Comparison of ENCODE assay signal across 10 mouse cellular contexts in genomic region chr3:148248617-148249016, GRCm38 (mm10).
A peak's percentile ranks its signal among the peaks of the same experiment; 100 is the strongest.
DNase-seq lines count a peak whose midpoint lies in the region; ATAC-seq and TF ChIP-seq lines count a peak whose summit lies in the region.
"Had no signal": no experiment of that assay in that cellular context is flagged by ENCODE, and none has a peak within 500 bp of the region (broad histone marks: within the 10 kb centered on the region; RNA-seq: fewer than 3 reads in every experiment).

No protein-coding gene starts in this region.

- ATAC-seq in hindbrain, postnatal 0 days: peak; percentile 85
- no peak for ATAC-seq in hindbrain, embryonic 13.5 days (ENCODE audit: low FRiP score)
- ATAC-seq: Patski had no signal

- H3K9ac ChIP-seq in hindbrain, postnatal 0 days (replicated peaks; ENCODE audit: low read length): no peak overlapping the region
- H3K9ac ChIP-seq in hindbrain, embryonic 13.5 days: no peak overlapping the region
- no peak overlapping the region for H3K9ac ChIP-seq in CH12.LX (ENCODE audit: insufficient read depth, low read depth)
- H3K9ac ChIP-seq: heart, embryonic 15.5 days had no signal

- TF ChIP-seq EP300 in CH12.LX (IDR thresholded peaks at IDR 0.05; ENCODE audit: low read length): peak; percentile 85

- no peaks in the 10 kb centered on the region for H3K9me3 ChIP-seq in hindbrain, postnatal 0 days (ENCODE audit: low read length)
- no peaks in the 10 kb centered on the region for H3K9me3 ChIP-seq in hindbrain, embryonic 13.5 days
- peaks cover 8% of the 10 kb centered on the region for H3K9me3 ChIP-seq in CH12.LX (replicated peaks; ENCODE audit: low read length)
- H3K9me3 ChIP-seq: heart, embryonic 15.5 days had no signal

- no peak for TF ChIP-seq RAD21 in CH12.LX (IDR thresholded peaks at IDR 0.05; ENCODE audit: low read depth, low read length)

- H3K79me2 ChIP-seq in CH12.LX (replicated peaks; ENCODE audit: control insufficient read depth, extremely low read depth, insufficient read depth, poor library complexity, severe bottlenecking): no peaks in the 10 kb centered on the region

- TF ChIP-seq CTCF in hindbrain, postnatal 0 days (IDR thresholded peaks at IDR 0.05; ENCODE audit: low read depth): no peak
- no peak for TF ChIP-seq CTCF in CH12.LX (conservative IDR thresholded peaks at IDR 0.05 in 1 of 2, IDR thresholded peaks at IDR 0.05 in 1 of 2; ENCODE audit: low read depth in 2 of 2, low read length in 2 of 2)

- in situ Hi-C loops in CH12.LX (cut with MboI; ENCODE audit: low pct_ligation_motif_present, low pct_unique_long_range_greater_than_20kb, low sequenced_read_pairs): no loop called here

- H3K4me1 ChIP-seq in hindbrain, postnatal 0 days (ENCODE audit: insufficient read depth, low read length): 0 out of 2 replicates have a peak, but pooled peaks cover 3% of the 10 kb centered on the region
- no peaks in the 10 kb centered on the region for H3K4me1 ChIP-seq in hindbrain, embryonic 13.5 days (replicated peaks)
- H3K4me1 ChIP-seq in CH12.LX (ENCODE audit: control insufficient read depth in 1 of 2, insufficient read depth in 2 of 2): peaks cover 0 to 29% of the 10 kb centered on the region in 2 experiments; a peak in 2 of 4 replicates
- H3K4me1 ChIP-seq: heart, embryonic 15.5 days had no signal

- dilution Hi-C loops in CH12.LX (cut with MboI; ENCODE audit: extremely low pct_ligation_motif_present, extremely low pct_unique_long_range_greater_than_20kb, low sequenced_read_pairs): no loop called here

- no peak overlapping the region for H3K27ac ChIP-seq in hindbrain, postnatal 0 days
- no peak overlapping the region for H3K27ac ChIP-seq in hindbrain, embryonic 13.5 days
- no peak overlapping the region for H3K27ac ChIP-seq in CH12.LX (ENCODE audit: insufficient read depth, low read depth)
- H3K27ac ChIP-seq: heart, embryonic 15.5 days had no signal

- H3K27me3 ChIP-seq in hindbrain, postnatal 0 days (ENCODE audit: insufficient read depth, low read length): no peaks in the 10 kb centered on the region
- H3K27me3 ChIP-seq in hindbrain, embryonic 13.5 days: no peaks in the 10 kb centered on the region
- no peaks in the 10 kb centered on the region for H3K27me3 ChIP-seq in CH12.LX (replicated peaks)
- H3K27me3 ChIP-seq: heart, embryonic 15.5 days had no signal

- no peak overlapping the region for H3K4me2 ChIP-seq in hindbrain, postnatal 0 days (ENCODE audit: low read depth, low read length)
- no peak overlapping the region for H3K4me2 ChIP-seq in hindbrain, embryonic 13.5 days
- no peak overlapping the region for H3K4me2 ChIP-seq in CH12.LX (ENCODE audit: insufficient read depth, low read depth, poor library complexity, severe bottlenecking)
- H3K4me2 ChIP-seq: heart, embryonic 15.5 days had no signal

- H3K36me3 ChIP-seq in hindbrain, postnatal 0 days (ENCODE audit: insufficient read depth, low read length): no peaks in the 10 kb centered on the region
- no peaks in the 10 kb centered on the region for H3K36me3 ChIP-seq in hindbrain, embryonic 13.5 days
- H3K36me3 ChIP-seq in CH12.LX (replicated peaks in 1 of 2; ENCODE audit: control insufficient read depth in 1 of 2, insufficient read depth in 1 of 2, low read length in 1 of 2): no peaks in the 10 kb centered on the region
- H3K36me3 ChIP-seq: heart, embryonic 15.5 days had no signal

- WGBS in hindbrain, postnatal 0 days: 43% methylated on average over 1 of the region's 1 CpGs
- WGBS in hindbrain, embryonic 13.5 days: 81% methylated on average over 1 of the region's 1 CpGs

- H3K4me3 ChIP-seq in hindbrain, postnatal 0 days (ENCODE audit: low read length): no peak overlapping the region
- no peak overlapping the region for H3K4me3 ChIP-seq in hindbrain, embryonic 13.5 days
- no peak overlapping the region for H3K4me3 ChIP-seq in CH12.LX (replicated peaks in 1 of 3; ENCODE audit: low read depth in 2 of 3, low read length in 2 of 3, poor library complexity in 1 of 3)
- H3K4me3 ChIP-seq: heart, embryonic 15.5 days had no signal

- TF ChIP-seq POLR2A in CH12.LX (IDR thresholded peaks at IDR 0.05; ENCODE audit: low read depth, low read length): no peak

- peak; percentile 81 for DNase-seq in hindbrain, postnatal 0 days (ENCODE audit: low spot score)
- DNase-seq in CH12.LX (ENCODE audit: extremely low read depth): peak; percentile 83
- peak; percentile 17 for DNase-seq in cerebellum, adult 11 months
- peak; percentile 76 for DNase-seq in heart, adult 8-10 months (ENCODE audit: low spot score)
- peak; percentile 62 for DNase-seq in lung, postnatal 36 days
- DNase-seq in yolk sac, embryonic 10.5 days (ENCODE audit: low spot score): no peak
- DNase-seq in neural tube, embryonic 10.5 days (ENCODE audit: extremely low spot score, low spot score): no peak

TF ChIP-seq in CH12.LX, 34 proteins besides CTCF, POLR2A, EP300 and RAD21:
- TF ChIP-seq IRF4 (IDR thresholded peaks at IDR 0.05; ENCODE audit: low read depth, low read length): peak; percentile 69
- TF ChIP-seq TCF12 (IDR thresholded peaks at IDR 0.05; ENCODE audit: low read depth, low read length): peak; percentile 50; the same call in 1 of the 2 replicates
- TF ChIP-seq CHD2 (IDR thresholded peaks at IDR 0.05; ENCODE audit: low read length): peak; percentile 42; the same call in 1 of the 2 replicates
- TF ChIP-seq E2F4 (IDR thresholded peaks at IDR 0.05; ENCODE audit: insufficient replicate concordance, low read depth, low read length): no peak
- TF ChIP-seq ZNF384 (IDR thresholded peaks at IDR 0.05; ENCODE audit: low read depth, low read length): no peak
- TF ChIP-seq MEF2A (IDR thresholded peaks at IDR 0.05; ENCODE audit: borderline replicate concordance, low read depth, low read length): 0 out of 2 replicates have a peak, but pooled peaks have one; percentile 12
- peak; percentile 38; the same call in 1 of the 2 replicates for TF ChIP-seq SIN3A (IDR thresholded peaks at IDR 0.05; ENCODE audit: low read length)
- TF ChIP-seq KAT2A (IDR thresholded peaks at IDR 0.05; ENCODE audit: insufficient replicate concordance, low read length): 0 out of 2 replicates have a peak, but pooled peaks have one; percentile 19
- no peak for TF ChIP-seq CHD1 (IDR thresholded peaks at IDR 0.05; ENCODE audit: low read depth, low read length)
- TF ChIP-seq ETS1 (conservative IDR thresholded peaks at IDR 0.05; ENCODE audit: low read depth, low read length): peak; percentile 52
- peak; percentile 46; the same call in 1 of the 2 replicates for TF ChIP-seq MAX (IDR thresholded peaks at IDR 0.05; ENCODE audit: low read length)
- TF ChIP-seq JUN (IDR thresholded peaks at IDR 0.05; ENCODE audit: insufficient read depth, low read depth, low read length): no peak
- TF ChIP-seq MYC (IDR thresholded peaks at IDR 0.05; ENCODE audit: low read depth, low read length): 0 out of 2 replicates have a peak, but pooled peaks have one; percentile 64
- TF ChIP-seq RCOR1 (conservative IDR thresholded peaks at IDR 0.05; ENCODE audit: low read depth, low read length): peak; percentile 72; the same call in 1 of the 2 replicates
- peak; percentile 41; the same call in 1 of the 2 replicates for TF ChIP-seq BHLHE40 (IDR thresholded peaks at IDR 0.05; ENCODE audit: low read depth, low read length)

Comparison
In these comparisons a context has a peak if more than half of its experiments do, and no peak if none do; other contexts are left out.
1. DNase-seq: peak in hindbrain, postnatal 0 days (single experiment), CH12.LX (single experiment), cerebellum, adult 11 months (single experiment), heart, adult 8-10 months (single experiment) and lung, postnatal 36 days (single experiment); none in yolk sac, embryonic 10.5 days (single experiment) and neural tube, embryonic 10.5 days (single experiment).